Mouse (Mus musculus): ENCODE measurements around the gene Cbfa2t2. TPM values are rescaled to one million over a fixed set of nuclear protein-coding genes. Genes with fewer than 3 reads are reported as not detected.
A peak's percentile ranks its signal among the peaks of the same experiment; 100 is the strongest.

Cbfa2t2 gene
- total and polyA plus RNA-seq, 2 experiments from 2014 or later, result 31.9 to 41.8 TPM

DNA sequence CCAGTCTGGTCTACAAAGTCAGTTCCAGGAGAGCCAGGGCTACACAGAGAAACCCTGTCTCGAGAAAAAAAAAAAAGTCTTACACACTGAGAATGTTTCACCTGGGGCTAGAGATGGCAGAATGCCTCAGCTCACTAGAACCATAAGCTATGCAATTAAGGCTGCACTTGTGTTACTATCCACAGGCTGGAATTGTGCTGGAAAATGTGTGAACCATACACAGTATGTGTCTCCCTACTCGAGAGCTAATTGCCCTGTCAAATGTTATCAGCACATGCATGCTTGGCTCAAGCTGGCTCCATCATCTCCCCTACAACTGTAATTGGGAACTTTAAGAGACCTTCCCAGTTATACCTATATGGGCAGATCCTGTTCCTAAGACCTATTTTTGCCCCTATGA, 114.7 kb downstream of the Cbfa2t2 start:
- no peak overlapping the region for H3K4me3 ChIP-seq (ENCODE audit: low read depth, low read length)
- no peaks in the 10 kb centered on the region for H3K36me3 ChIP-seq (ENCODE audit: insufficient read depth)
- no peak for DNase-seq
- no peak overlapping the region for H3K9ac ChIP-seq
- ATAC-seq, result no peak
- WGBS, result 69% methylated on average over 2 of the region's 2 CpGs
- no peaks in the 10 kb centered on the region for H3K9me3 ChIP-seq (ENCODE audit: low read length)
- H3K4me2 ChIP-seq (ENCODE audit: low read depth), result no peak overlapping the region
- no peaks in the 10 kb centered on the region for H3K27me3 ChIP-seq (ENCODE audit: insufficient read depth, low read length)
- no peak for TF ChIP-seq CTCF (IDR thresholded peaks at IDR 0.05; ENCODE audit: low read depth)
- peaks cover 16% of the 10 kb centered on the region; the same call in 1 of the 2 replicates for H3K4me1 ChIP-seq (ENCODE audit: insufficient read depth)
- H3K27ac ChIP-seq (ENCODE audit: low read depth, low read length), result no peak overlapping the region

DNA sequence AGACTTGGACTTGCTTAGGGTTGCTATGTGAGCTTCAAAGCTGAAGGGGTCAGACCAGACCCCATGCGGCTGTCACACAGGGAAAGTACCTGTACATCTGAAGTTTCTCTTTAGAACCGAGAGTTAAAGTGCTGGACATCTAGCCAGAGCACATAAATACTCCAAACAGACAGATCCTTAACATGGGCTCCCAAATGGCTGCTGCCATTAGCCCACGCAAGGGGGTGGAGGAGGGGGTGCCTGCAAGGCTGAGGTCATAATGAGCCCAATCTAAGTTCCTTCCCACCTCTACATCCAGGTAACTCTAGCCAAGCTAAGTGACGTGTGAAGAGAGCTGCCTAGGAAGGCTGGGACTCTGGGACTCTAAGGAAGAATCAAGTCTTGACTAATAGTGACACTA, 115.2 kb downstream of the Cbfa2t2 start, which contains the start of gene Actl10:
Gene Actl10 (plus strand): TSS at position 301 of the 400 bp plus-strand sequence.
- ATAC-seq (no peak), DNase-seq (no peak)
- Histone ChIP-seq H3K27ac (ENCODE audit: low read depth, low read length) (0 out of 2 replicates have a peak within 1 kb of the TSS, but pooled peaks have one; percentile 15), H3K9ac (no peak within 1 kb of the TSS; the same call in 1 of the 2 replicates), H3K9me3 (ENCODE audit: low read length) (no peaks in the 10 kb centered on the region), H3K27me3 (ENCODE audit: insufficient read depth, low read length) (no peaks in the 10 kb centered on the region), H3K4me3 (ENCODE audit: low read depth, low read length) (0 out of 2 replicates have a peak within 1 kb of the TSS, but pooled peaks have one; percentile 5), H3K4me2 (ENCODE audit: low read depth) (peak within 1 kb of the TSS; percentile 43), H3K4me1 (ENCODE audit: insufficient read depth) (peaks cover 16% of the 10 kb centered on the region; the same call in 1 of the 2 replicates), H3K36me3 (ENCODE audit: insufficient read depth) (no peaks in the 10 kb centered on the region)
- WGBS, result 87% methylated on average over 4 of the region's 4 CpGs
- no peak for TF ChIP-seq CTCF (IDR thresholded peaks at IDR 0.05; ENCODE audit: low read depth)

GRCm38 (mm10) chr2:154551927-154552326, 115.6 kb downstream of the Cbfa2t2 start:
- Histone ChIP-seq H3K27me3 (ENCODE audit: insufficient read depth, low read length) (no peaks in the 10 kb centered on the region), H3K9me3 (ENCODE audit: low read length) (no peaks in the 10 kb centered on the region), H3K27ac (ENCODE audit: low read depth, low read length) (0 out of 2 replicates have a peak overlapping the region, but pooled peaks have one; percentile 15), H3K4me3 (ENCODE audit: low read depth, low read length) (no peak overlapping the region), H3K4me2 (ENCODE audit: low read depth) (peak overlapping the region; percentile 43), H3K4me1 (ENCODE audit: insufficient read depth) (peaks cover 16% of the 10 kb centered on the region), H3K36me3 (ENCODE audit: insufficient read depth) (no peaks in the 10 kb centered on the region), H3K9ac (no peak overlapping the region; the same call in 1 of the 2 replicates)
- ATAC-seq (no peak; the same call in 1 of the 2 replicates), DNase-seq (no peak)
- WGBS, result 39% methylated on average over 21 of the region's 21 CpGs
- no peak for TF ChIP-seq CTCF (IDR thresholded peaks at IDR 0.05; ENCODE audit: low read depth)

GRCm38 (mm10) chr2:154552424-154552907, 116.2 kb downstream of the Cbfa2t2 start:
- peak; percentile 80 for ATAC-seq

DNA sequence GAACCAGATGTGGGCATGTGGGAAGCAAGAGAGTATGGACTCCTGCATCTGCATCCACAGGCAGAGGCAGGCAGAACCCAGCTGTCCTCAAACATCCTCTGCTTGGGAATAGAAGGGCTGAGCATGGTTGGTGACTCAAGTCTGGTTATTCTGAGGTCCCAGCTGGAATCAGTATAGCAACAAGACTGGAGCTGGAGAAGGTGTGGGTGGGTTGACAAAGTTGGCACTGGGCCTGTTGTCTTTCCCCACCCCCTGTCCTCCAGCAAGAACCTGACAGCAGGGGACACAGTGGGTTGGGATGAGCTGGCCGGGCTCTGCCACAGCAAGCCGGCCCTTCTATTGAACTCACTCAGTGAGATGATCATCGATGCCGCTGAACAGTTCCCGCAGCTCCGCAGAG, 119.0 kb downstream of the Cbfa2t2 start:
- no peak for TF ChIP-seq CTCF (IDR thresholded peaks at IDR 0.05; ENCODE audit: low read depth)
- H3K9ac ChIP-seq, result no peak overlapping the region
- no peak overlapping the region for H3K4me3 ChIP-seq (ENCODE audit: low read depth, low read length)
- no peak overlapping the region for H3K4me2 ChIP-seq (ENCODE audit: low read depth)
- no peaks in the 10 kb centered on the region for H3K27me3 ChIP-seq (ENCODE audit: insufficient read depth, low read length)
- ATAC-seq (no peak), DNase-seq (no peak)
- no peaks in the 10 kb centered on the region for H3K9me3 ChIP-seq (ENCODE audit: low read length)
- WGBS, result 73% methylated on average over 6 of the region's 6 CpGs
- H3K4me1 ChIP-seq (ENCODE audit: insufficient read depth), result peaks cover 19% of the 10 kb centered on the region
- no peaks in the 10 kb centered on the region for H3K36me3 ChIP-seq (ENCODE audit: insufficient read depth)
- no peak overlapping the region for H3K27ac ChIP-seq (ENCODE audit: low read depth, low read length)

More at GRCm38 (mm10) chr2:154552424-154552907, 116.2 kb downstream of the Cbfa2t2 start:
- Histone ChIP-seq H3K27me3 (ENCODE audit: insufficient read depth, low read length) (no peaks in the 10 kb centered on the region), H3K9me3 (ENCODE audit: low read length) (no peaks in the 10 kb centered on the region), H3K4me3 (ENCODE audit: low read depth, low read length) (0 out of 2 replicates have a peak overlapping the region, but pooled peaks have one; percentile 5), H3K27ac (ENCODE audit: low read depth, low read length) (no peak overlapping the region), H3K36me3 (ENCODE audit: insufficient read depth) (no peaks in the 10 kb centered on the region), H3K4me2 (ENCODE audit: low read depth) (peak overlapping the region; percentile 43), H3K9ac (no peak overlapping the region; the same call in 1 of the 2 replicates), H3K4me1 (ENCODE audit: insufficient read depth) (peaks cover 21% of the 10 kb centered on the region)
- TF ChIP-seq CTCF (IDR thresholded peaks at IDR 0.05; ENCODE audit: low read depth), result peak; percentile 75
- DNase-seq, result peak; percentile 80
- 11% methylated on average over 27 of the region's 27 CpGs for WGBS

DNA sequence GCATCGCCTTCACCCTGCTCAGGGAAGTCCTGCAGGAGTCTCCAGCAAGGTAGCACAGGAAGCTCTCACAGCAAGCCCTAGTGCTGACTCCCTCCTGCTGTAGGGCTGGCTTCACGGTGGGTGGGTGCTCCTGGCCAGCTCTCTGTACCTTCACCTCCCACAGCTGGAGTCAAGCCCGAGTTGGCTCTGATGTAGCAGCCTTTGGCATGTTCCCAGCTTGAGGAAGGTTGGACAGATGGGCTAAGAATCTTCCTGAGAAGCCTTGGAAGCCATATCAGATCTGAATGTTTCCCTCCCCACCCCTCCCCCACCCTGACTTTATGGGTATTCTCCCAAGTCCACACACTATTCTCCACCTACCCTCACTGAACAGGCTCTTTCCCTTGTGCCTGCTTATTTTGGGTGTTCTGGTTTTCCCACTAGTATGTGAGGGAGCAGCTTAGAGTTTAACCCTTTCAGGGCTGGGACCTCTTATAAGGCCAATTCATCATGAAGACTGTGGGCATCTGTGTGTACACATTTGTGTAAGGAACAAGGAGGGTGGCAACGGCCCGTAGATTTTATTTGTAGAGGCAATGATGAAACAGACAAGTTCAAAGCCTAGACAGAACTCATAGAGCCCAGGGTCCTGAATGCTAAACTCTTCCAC, 121.0 kb downstream of the Cbfa2t2 start:
- TF ChIP-seq CTCF (IDR thresholded peaks at IDR 0.05; ENCODE audit: low read depth), result no peak

More for the DNA sequence above, 121.0 kb downstream of the Cbfa2t2 start:
- H3K36me3 ChIP-seq (ENCODE audit: insufficient read depth), result no peaks in the 10 kb centered on the region
- H3K4me2 ChIP-seq (ENCODE audit: low read depth), result peak overlapping the region; percentile 73
- no peak overlapping the region for H3K9ac ChIP-seq
- no peak for ATAC-seq
- H3K4me3 ChIP-seq (ENCODE audit: low read depth, low read length), result no peak overlapping the region
- H3K4me1 ChIP-seq (ENCODE audit: insufficient read depth), result peaks cover 15% of the 10 kb centered on the region
- no peak overlapping the region for H3K27ac ChIP-seq (ENCODE audit: low read depth, low read length)
- DNase-seq, result no peak
- no peaks in the 10 kb centered on the region for H3K9me3 ChIP-seq (ENCODE audit: low read length)
- 51% methylated on average over 5 of the region's 5 CpGs for WGBS
- no peaks in the 10 kb centered on the region for H3K27me3 ChIP-seq (ENCODE audit: insufficient read depth, low read length)

All from forebrain, postnatal 0 days (tissue).